Mouse (Mus musculus) granulocyte monocyte progenitor cell, adult 5-6 weeks (primary cell): ENCODE data around the gene Sergef. TPM values are rescaled to one million over a fixed set of nuclear protein-coding genes. Genes with fewer than 3 reads are reported as not detected.
A peak's percentile ranks its signal among the peaks of the same experiment; 100 is the strongest.

Experiments used
- ATAC-seq: replicated peaks from 2 replicates; pipeline ENCODE4 v1.8.0; 2016; ENCODE audit warnings: mild to moderate bottlenecking, moderate TSS enrichment, inconsistent platforms; ENCODE audit not compliant: poor library complexity, severe bottlenecking
- total RNA-seq, 2 experiments: library from RNA; stranded (forward) in 1 of 2; stranded (reverse) in 1 of 2; fragments of 200-712, 200-1000 nt in 1 of 2; fragments of >200 nt in 1 of 2; fragmentation: Nextera tagmentation in 1 of 2; gene quantifications; 2 replicates each; pipeline ENCODE4 v1.2.3; 2014 to 2017

Sergef gene
- total RNA-seq, 2 experiments from 2014 or later, result 11.2 to 12.4 TPM

- no peak for ATAC-seq
These were observed 21.0 kb downstream of the Sergef start for GRCm38 (mm10) chr7:46618416-46619110.

GRCm38 (mm10) chr7:46616429-46617005, 23.1 kb downstream of the Sergef start:
- ATAC-seq, result no peak

- peak; percentile 94 for ATAC-seq
These were observed 24.2 kb downstream of the Sergef start for GRCm38 (mm10) chr7:46615256-46615977.

GRCm38 (mm10) chr7:46614263-46614662, 25.3 kb downstream of the Sergef start:
- ATAC-seq, result no peak

- no peak for ATAC-seq
These were observed 26.5 kb downstream of the Sergef start for GRCm38 (mm10) chr7:46613091-46613490.

DNA sequence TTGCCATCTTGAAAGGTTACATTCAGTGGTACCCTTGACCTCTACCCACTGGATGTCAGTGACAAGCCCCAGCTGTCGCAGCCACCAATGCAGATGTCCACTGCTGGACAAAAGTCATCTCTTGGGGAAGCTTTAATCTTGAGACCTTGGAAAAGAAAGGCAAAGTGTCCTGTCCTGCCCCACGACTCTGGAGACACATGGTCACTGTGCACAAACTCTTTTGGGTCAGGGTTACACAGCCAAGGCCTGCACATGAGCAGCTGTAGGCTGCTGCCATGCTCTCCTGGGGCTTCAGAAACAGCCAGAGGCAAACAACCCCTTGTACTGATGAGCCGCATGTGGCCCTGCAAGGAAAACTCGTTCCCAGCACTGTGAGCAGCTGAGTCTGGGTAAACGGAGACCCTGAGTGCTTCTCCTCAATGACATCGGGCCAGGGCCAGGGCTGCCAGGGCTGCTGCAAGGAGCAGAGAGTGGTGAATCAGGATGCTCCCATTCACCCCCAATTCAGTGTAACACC, 27.1 kb downstream of the Sergef start:
- no peak for ATAC-seq

GRCm38 (mm10) chr7:46611970-46612369, 27.6 kb downstream of the Sergef start:
- ATAC-seq, result no peak

DNA sequence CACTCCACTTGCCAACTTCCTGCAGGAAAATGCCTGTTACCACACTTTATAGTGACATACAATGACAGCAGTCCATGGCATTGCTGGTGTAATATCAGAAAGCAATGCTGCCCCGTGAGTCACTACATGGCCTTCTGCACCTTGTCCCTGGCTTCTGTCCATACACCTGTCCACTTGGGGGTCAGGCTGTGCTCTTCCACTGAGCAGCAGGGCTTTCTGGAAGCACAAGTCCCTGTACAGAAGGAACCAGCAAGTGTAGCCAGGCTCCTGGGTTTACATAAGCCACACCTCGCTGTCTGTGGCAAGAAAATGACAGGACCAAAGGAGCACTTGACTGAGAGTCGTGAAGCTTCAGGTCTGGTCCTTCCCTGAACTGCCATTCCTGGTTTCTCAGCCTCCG, 30.3 kb downstream of the Sergef start:
- ATAC-seq, result no peak

DNA sequence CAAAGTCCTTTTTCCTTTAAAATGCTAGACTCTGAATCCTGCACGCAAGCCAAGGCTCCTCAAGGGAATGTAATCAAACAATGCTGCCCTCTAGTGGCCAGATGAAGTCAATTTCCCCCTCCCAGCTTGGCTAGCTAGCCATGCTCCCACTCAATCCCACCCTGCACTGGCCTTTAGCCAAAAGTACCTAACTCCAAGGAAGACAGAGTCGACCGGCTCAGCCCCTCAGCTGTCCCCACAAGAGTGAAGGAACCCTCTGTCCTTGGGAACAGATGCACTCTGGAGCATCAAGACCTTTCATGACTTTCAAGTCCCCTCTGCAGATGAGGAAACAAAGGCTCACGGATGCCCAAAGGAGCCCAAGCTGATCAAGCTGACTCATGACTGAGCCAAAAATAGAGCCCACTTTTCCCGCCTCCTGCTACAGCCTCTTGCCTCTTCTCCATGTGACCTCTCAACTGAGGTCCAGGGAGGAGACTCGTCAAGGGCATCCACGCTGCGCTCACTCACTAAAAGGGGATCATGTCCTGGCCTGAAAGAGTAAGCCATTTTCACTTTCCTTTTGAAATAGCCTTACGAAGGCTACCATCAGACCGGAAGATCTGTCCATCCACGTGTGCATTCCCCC, 32.1 kb downstream of the Sergef start:
- peak; percentile 56 for ATAC-seq

- peak; percentile 58 for ATAC-seq
These were observed 32.6 kb downstream of the Sergef start for GRCm38 (mm10) chr7:46607031-46607426.

GRCm38 (mm10) chr7:46606391-46607030, 33.1 kb downstream of the Sergef start:
- ATAC-seq, result peak; percentile 77

GRCm38 (mm10) chr7:46603051-46603450, 36.6 kb downstream of the Sergef start:
- ATAC-seq, result no peak

DNA sequence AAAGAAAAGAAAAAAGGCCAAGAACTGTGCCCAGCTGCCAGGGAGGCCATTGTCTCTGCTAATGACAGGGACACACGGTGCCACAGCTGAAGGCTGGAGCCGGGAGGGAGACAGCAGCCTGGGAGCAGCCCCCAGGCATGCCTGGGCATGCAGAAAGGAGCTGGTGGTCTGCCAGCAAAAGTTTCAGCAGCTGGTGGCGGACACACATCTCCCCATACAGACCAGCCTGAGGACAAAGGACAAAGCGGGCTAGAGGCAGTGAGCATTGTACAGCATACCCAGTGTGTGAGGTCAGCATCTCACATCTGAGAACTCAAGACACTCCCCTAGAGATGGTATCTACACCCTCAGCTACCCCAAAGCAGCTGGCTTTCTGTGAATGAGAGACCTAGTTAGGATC, 37.5 kb downstream of the Sergef start:
- ATAC-seq, result no peak

DNA sequence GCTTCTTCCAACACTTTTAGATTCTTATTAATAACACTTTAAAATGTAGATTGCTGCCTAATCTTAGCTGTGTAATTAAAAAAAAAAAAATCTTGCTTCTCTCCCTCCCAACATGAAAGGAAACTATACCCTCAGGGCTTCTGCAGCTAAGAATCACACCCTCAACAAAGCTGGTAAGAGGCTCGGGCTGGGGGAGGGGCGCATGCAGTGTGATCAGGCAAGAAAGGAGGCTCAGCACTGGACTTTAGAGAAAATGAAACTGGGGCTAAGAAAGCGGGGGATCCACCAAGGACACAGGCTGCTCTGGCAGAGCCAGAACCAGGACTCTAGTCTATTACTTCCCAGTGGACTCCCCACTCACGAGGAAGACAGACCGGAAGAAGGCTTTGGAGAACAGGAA, 38.5 kb downstream of the Sergef start:
- ATAC-seq, result no peak

DNA sequence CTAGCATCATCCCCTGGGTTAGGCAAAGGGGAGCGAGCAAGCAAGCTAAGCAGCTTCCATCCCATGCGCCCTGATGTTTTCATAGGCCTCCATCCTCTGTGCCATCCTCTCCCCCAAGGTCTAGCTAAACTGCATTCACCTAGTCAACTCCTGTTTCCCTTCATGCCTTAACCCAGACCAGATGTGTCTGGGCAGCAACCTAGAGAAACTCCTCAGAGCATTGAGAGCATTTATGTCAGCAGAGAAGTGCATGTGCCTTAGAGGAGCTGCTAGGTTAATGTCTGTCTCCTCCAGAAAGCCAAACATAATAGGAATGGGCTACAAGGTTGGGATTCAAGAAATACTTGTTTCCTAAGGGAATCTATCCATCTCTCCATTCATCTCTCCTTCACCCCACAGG, 42.6 kb downstream of the Sergef start:
- no peak for ATAC-seq

DNA sequence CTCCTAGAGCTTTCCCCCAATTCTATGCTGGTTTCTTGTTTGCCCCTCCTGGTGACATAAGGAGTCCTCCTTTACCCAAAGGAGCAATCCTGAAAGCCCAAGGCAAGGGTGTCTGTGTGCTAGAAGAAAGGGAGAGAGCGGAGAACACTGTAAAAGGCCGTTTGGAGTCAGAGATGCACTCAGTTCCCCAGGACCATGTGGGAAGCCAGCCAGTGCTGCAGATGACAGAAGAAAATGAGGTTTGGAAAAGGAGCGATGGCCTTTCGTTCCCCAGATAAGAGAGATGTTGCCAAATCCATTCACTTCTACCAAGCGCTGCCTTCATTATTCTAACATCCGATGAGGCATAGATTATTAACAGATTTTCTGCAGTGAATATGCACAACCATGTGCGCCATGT, 48.1 kb downstream of the Sergef start:
- ATAC-seq, result no peak

DNA sequence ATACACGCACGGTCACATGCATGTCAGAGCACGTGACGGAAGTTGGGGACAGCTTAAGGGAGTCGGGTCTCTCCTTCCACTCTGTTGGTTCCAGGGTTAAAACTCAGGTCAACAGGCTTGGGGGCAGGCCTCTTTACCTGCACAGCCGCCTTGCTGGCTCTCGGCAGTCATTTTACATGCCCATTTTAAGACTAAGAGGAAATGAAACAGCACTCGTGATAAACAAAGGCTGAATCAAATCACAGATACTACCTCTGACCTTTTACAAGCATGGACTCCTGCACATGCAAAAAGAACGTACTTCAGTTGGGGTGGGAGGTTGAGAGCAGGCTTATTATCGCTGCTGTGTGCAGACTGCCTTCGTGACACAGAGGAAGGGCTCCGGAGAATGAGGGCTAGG, 50.4 kb downstream of the Sergef start:
- ATAC-seq, result no peak

- ATAC-seq, result peak; percentile 64
These were observed 51.6 kb downstream of the Sergef start for GRCm38 (mm10) chr7:46588005-46588404.

GRCm38 (mm10) chr7:46587466-46587865, 52.1 kb downstream of the Sergef start:
- ATAC-seq, result peak; percentile 33; the same call in 1 of the 2 replicates

- ATAC-seq, result no peak
These were observed 52.9 kb downstream of the Sergef start for GRCm38 (mm10) chr7:46586621-46587216.
